29 mouse cellular contexts compared by ENCODE assay signal in genomic region chrX:143893180-143893579, GRCm38 (mm10). TPM values are rescaled to one million over a fixed set of nuclear protein-coding genes. Genes with fewer than 3 reads are reported as not detected.
A peak's percentile ranks its signal among the peaks of the same experiment; 100 is the strongest.
DNase-seq lines count a peak whose midpoint lies in the region; ATAC-seq and TF ChIP-seq lines count a peak whose summit lies in the region.
"Had no signal": no experiment of that assay in that cellular context is flagged by ENCODE, and none has a peak within 500 bp of the region (broad histone marks: within the 10 kb centered on the region; RNA-seq: fewer than 3 reads in every experiment).

No protein-coding gene starts in this region.

- no peaks in the 10 kb centered on the region for H3K36me3 ChIP-seq in hindbrain, postnatal 0 days (ENCODE audit: insufficient read depth, low read length)
- no peaks in the 10 kb centered on the region for H3K36me3 ChIP-seq in hindbrain, embryonic 16.5 days (ENCODE audit: control insufficient read depth, insufficient read depth, low read length)
- H3K36me3 ChIP-seq in lung, embryonic 14.5 days (ENCODE audit: insufficient read depth), result no peaks in the 10 kb centered on the region
- no peaks in the 10 kb centered on the region for H3K36me3 ChIP-seq in midbrain, embryonic 13.5 days
- H3K36me3 ChIP-seq in midbrain, embryonic 14.5 days (ENCODE audit: control insufficient read depth, insufficient read depth, low read length), result no peaks in the 10 kb centered on the region
- H3K36me3 ChIP-seq: embryonic facial prominence, embryonic 15.5 days; heart, embryonic 10.5 days; heart, embryonic 13.5 days had no signal

- no peaks in the 10 kb centered on the region for H3K27me3 ChIP-seq in hindbrain, postnatal 0 days (ENCODE audit: insufficient read depth, low read length)
- no peaks in the 10 kb centered on the region for H3K27me3 ChIP-seq in hindbrain, embryonic 16.5 days (replicated peaks; ENCODE audit: control insufficient read depth, insufficient read depth, low read length)
- H3K27me3 ChIP-seq in lung, embryonic 14.5 days (ENCODE audit: insufficient read depth, low read length), result no peaks in the 10 kb centered on the region
- H3K27me3 ChIP-seq in midbrain, embryonic 13.5 days, result peaks cover 2% of the 10 kb centered on the region; the same call in 1 of the 2 replicates
- no peaks in the 10 kb centered on the region for H3K27me3 ChIP-seq in midbrain, embryonic 14.5 days (ENCODE audit: control insufficient read depth, insufficient read depth, low read length)
- H3K27me3 ChIP-seq: embryonic facial prominence, embryonic 15.5 days; heart, embryonic 13.5 days had no signal

- no peak overlapping the region for H3K27ac ChIP-seq in hindbrain, postnatal 0 days
- H3K27ac ChIP-seq in hindbrain, embryonic 16.5 days (ENCODE audit: low read depth, low read length), result no peak overlapping the region
- no peak overlapping the region for H3K27ac ChIP-seq in lung, embryonic 14.5 days (ENCODE audit: low read depth)
- no peak overlapping the region for H3K27ac ChIP-seq in midbrain, embryonic 13.5 days
- H3K27ac ChIP-seq in midbrain, embryonic 14.5 days (replicated peaks; ENCODE audit: low read depth, low read length), result no peak overlapping the region
- H3K27ac ChIP-seq: embryonic facial prominence, embryonic 15.5 days; gastrocnemius, adult 2 months; heart, embryonic 10.5 days; heart, embryonic 13.5 days; hindbrain, embryonic 14.5 days had no signal

- no peaks in the 10 kb centered on the region for H3K9me3 ChIP-seq in hindbrain, postnatal 0 days (ENCODE audit: low read length)
- no peaks in the 10 kb centered on the region for H3K9me3 ChIP-seq in hindbrain, embryonic 16.5 days (ENCODE audit: control insufficient read depth, low read length)
- no peaks in the 10 kb centered on the region for H3K9me3 ChIP-seq in lung, embryonic 14.5 days (ENCODE audit: low read depth, low read length)
- H3K9me3 ChIP-seq in midbrain, embryonic 13.5 days, result no peaks in the 10 kb centered on the region
- H3K9me3 ChIP-seq in midbrain, embryonic 14.5 days (ENCODE audit: control insufficient read depth, low read length), result no peaks in the 10 kb centered on the region
- H3K9me3 ChIP-seq: embryonic facial prominence, embryonic 15.5 days; heart, embryonic 10.5 days; heart, embryonic 13.5 days had no signal

- H3K4me3 ChIP-seq in hindbrain, postnatal 0 days (ENCODE audit: low read length), result no peak overlapping the region
- H3K4me3 ChIP-seq in hindbrain, embryonic 16.5 days (ENCODE audit: low read length), result no peak overlapping the region
- no peak overlapping the region for H3K4me3 ChIP-seq in lung, embryonic 14.5 days (ENCODE audit: low read depth, low read length)
- no peak overlapping the region for H3K4me3 ChIP-seq in midbrain, embryonic 13.5 days (replicated peaks)
- no peak overlapping the region for H3K4me3 ChIP-seq in midbrain, embryonic 14.5 days (replicated peaks; ENCODE audit: low read depth, low read length)
- H3K4me3 ChIP-seq: embryonic facial prominence, embryonic 15.5 days; gastrocnemius, adult 2 months; heart, embryonic 10.5 days; heart, embryonic 13.5 days had no signal

- H3K9ac ChIP-seq in hindbrain, postnatal 0 days (replicated peaks; ENCODE audit: low read length), result no peak overlapping the region
- no peak overlapping the region for H3K9ac ChIP-seq in hindbrain, embryonic 16.5 days (ENCODE audit: low read depth, low read length)
- H3K9ac ChIP-seq in lung, embryonic 14.5 days, result no peak overlapping the region
- no peak overlapping the region for H3K9ac ChIP-seq in midbrain, embryonic 13.5 days (replicated peaks)
- H3K9ac ChIP-seq in midbrain, embryonic 14.5 days (replicated peaks; ENCODE audit: low read length), result no peak overlapping the region
- H3K9ac ChIP-seq: embryonic facial prominence, embryonic 15.5 days; forebrain, postnatal 0 days; heart, embryonic 13.5 days; hindbrain, embryonic 14.5 days had no signal

- no peak for ATAC-seq in hindbrain, postnatal 0 days
- no peak for ATAC-seq in hindbrain, embryonic 16.5 days
- ATAC-seq in lung, embryonic 14.5 days (ENCODE audit: insufficient read depth), result peak; percentile 69; the same call in 1 of the 2 replicates
- 0 out of 2 replicates have a peak, but pooled peaks have one; percentile 24 for ATAC-seq in midbrain, embryonic 13.5 days
- no peak for ATAC-seq in midbrain, embryonic 14.5 days (ENCODE audit: low FRiP score, low TSS enrichment)
- ATAC-seq: CD4-positive, CD25-positive, alpha-beta regulatory T cell, adult 4 months; forebrain, embryonic 14.5 days; forebrain, postnatal 0 days; Patski had no signal

- TF ChIP-seq CTCF in hindbrain, postnatal 0 days (IDR thresholded peaks at IDR 0.05; ENCODE audit: low read depth), result no peak
- no peak for TF ChIP-seq CTCF in lung, embryonic 14.5 days (IDR thresholded peaks at IDR 0.05; ENCODE audit: low read depth)
- no peak for TF ChIP-seq CTCF in brain, embryonic 14.5 days (IDR thresholded peaks at IDR 0.05; ENCODE audit: borderline replicate concordance, extremely low read depth, insufficient read depth, insufficient read length)

- no peaks in the 10 kb centered on the region for H3K4me1 ChIP-seq in hindbrain, postnatal 0 days (ENCODE audit: insufficient read depth, low read length)
- H3K4me1 ChIP-seq in hindbrain, embryonic 16.5 days (ENCODE audit: control insufficient read depth, insufficient read depth, low read depth, low read length), result peaks cover 5% of the 10 kb centered on the region
- H3K4me1 ChIP-seq in lung, embryonic 14.5 days (ENCODE audit: insufficient read depth), result no peaks in the 10 kb centered on the region; the same call in 1 of the 2 replicates
- peaks cover 12% of the 10 kb centered on the region for H3K4me1 ChIP-seq in midbrain, embryonic 13.5 days (replicated peaks)
- H3K4me1 ChIP-seq in midbrain, embryonic 14.5 days (ENCODE audit: control insufficient read depth, insufficient read depth, low read length), result 0 out of 2 replicates have a peak, but pooled peaks cover 8% of the 10 kb centered on the region
- H3K4me1 ChIP-seq: embryonic facial prominence, embryonic 15.5 days; heart, embryonic 10.5 days had no signal

- no peak overlapping the region for H3K4me2 ChIP-seq in hindbrain, postnatal 0 days (ENCODE audit: low read depth, low read length)
- H3K4me2 ChIP-seq in hindbrain, embryonic 16.5 days (ENCODE audit: low read length), result no peak overlapping the region
- no peak overlapping the region for H3K4me2 ChIP-seq in lung, embryonic 14.5 days
- H3K4me2 ChIP-seq in midbrain, embryonic 13.5 days (replicated peaks), result no peak overlapping the region
- H3K4me2 ChIP-seq in midbrain, embryonic 14.5 days (ENCODE audit: low read length), result no peak overlapping the region
- H3K4me2 ChIP-seq: embryonic facial prominence, embryonic 15.5 days; heart, embryonic 13.5 days; hindbrain, embryonic 14.5 days had no signal

- TF ChIP-seq POLR2A in brain, embryonic 14.5 days (IDR thresholded peaks at IDR 0.05; ENCODE audit: borderline replicate concordance, extremely low read depth, insufficient read depth, insufficient read length, poor library complexity, severe bottlenecking), result no peak

- peak; percentile 11 for DNase-seq in hindbrain, postnatal 0 days (ENCODE audit: low spot score)
- peak; percentile 50 for DNase-seq in lung, embryonic 14.5 days
- no peak for DNase-seq in lung, postnatal 14 days
- DNase-seq in midbrain, embryonic 14.5 days, result no peak
- DNase-seq in brain, embryonic 14.5 days (ENCODE audit: low read depth), result peak; percentile 32
- no peak for DNase-seq in cerebellum, adult 11 months
- DNase-seq: adrenal gland, postnatal 10 days; adrenal gland, postnatal 36 days; cerebellum, adult 11-12 months; cerebellum, adult 8-10 months; cerebellum, postnatal 10 days; cerebellum, postnatal 36 days; embryo, embryonic 11 days; forebrain, postnatal 0 days; gastrocnemius, adult 2 months; gastrocnemius, postnatal 14 days; heart, postnatal 14 days; heart, postnatal 4 days had no signal

- WGBS in hindbrain, postnatal 0 days, result 46% methylated on average over 3 of the region's 3 CpGs
- 55% methylated on average over 3 of the region's 3 CpGs for WGBS in hindbrain, embryonic 16.5 days
- WGBS in lung, embryonic 14.5 days, result 44% methylated on average over 3 of the region's 3 CpGs
- WGBS in midbrain, embryonic 13.5 days, result 41% methylated on average over 3 of the region's 3 CpGs
- WGBS in midbrain, embryonic 14.5 days, result 31% methylated on average over 3 of the region's 3 CpGs

RNA-seq across cellular contexts. Expression of gene Dcx, which starts 39.9 kb away (rescaled TPM):
- 178 and 200 TPM in 2 replicates for total RNA-seq in hindbrain, postnatal 0 days (2014; rRNA removed)
- 103 and 120 TPM in 2 replicates for polyA plus RNA-seq in hindbrain, postnatal 0 days (2015; fragmentation: Nextera tagmentation; extraction: Ambion mirVana)
- polyA plus RNA-seq in hindbrain, embryonic 16.5 days (2015; fragmentation: Nextera tagmentation; extraction: Ambion mirVana), result 230 and 260 TPM in 2 replicates
- 6.2 and 6.5 TPM in 2 replicates for polyA plus RNA-seq in lung, embryonic 14.5 days (2014; fragmentation: Nextera tagmentation; extraction: Ambion mirVana)
- polyA plus RNA-seq in midbrain, embryonic 13.5 days (2015; fragmentation: Nextera tagmentation; extraction: Ambion mirVana), result 262 and 264 TPM in 2 replicates
- polyA plus RNA-seq in midbrain, embryonic 14.5 days (2014; fragmentation: Nextera tagmentation; extraction: Ambion mirVana), result 226 and 377 TPM in 2 replicates
- polyA plus RNA-seq in brain, embryonic 14.5 days (2012; rRNA removed), result 239 and 313 TPM in 2 replicates
- total RNA-seq: gastrocnemius, adult 2 months; heart, adult 18-20 months; heart, postnatal 14 days had no signal
- polyA plus RNA-seq: C2C12; CD4-positive, CD25-positive, alpha-beta regulatory T cell, adult 4 months had no signal

Comparison
In these comparisons a context has a peak if more than half of its experiments do, and no peak if none do; other contexts are left out.
1. ATAC-seq: peak in lung, embryonic 14.5 days (single experiment) and midbrain, embryonic 13.5 days (single experiment); none in hindbrain, postnatal 0 days (single experiment), hindbrain, embryonic 16.5 days (single experiment) and midbrain, embryonic 14.5 days (single experiment).
2. DNase-seq: peak in hindbrain, postnatal 0 days (single experiment), lung, embryonic 14.5 days (single experiment) and brain, embryonic 14.5 days (single experiment); none in lung, postnatal 14 days (single experiment), midbrain, embryonic 14.5 days (single experiment) and cerebellum, adult 11 months (single experiment).
3. RNA of gene Dcx, which starts 39.9 kb away (polyA plus RNA-seq): 226 to 377 TPM in midbrain, embryonic 14.5 days, 239 to 313 TPM in brain, embryonic 14.5 days, 262 to 264 TPM in midbrain, embryonic 13.5 days, 230 to 260 TPM in hindbrain, embryonic 16.5 days and 103 to 120 TPM in hindbrain, postnatal 0 days; 6.2 to 6.5 TPM in lung, embryonic 14.5 days; every median in the first group is over 10 times any median in the second.